Mouse (Mus musculus) gastrocnemius, postnatal 36 days (tissue): ENCODE data around the gene Tmem59l. TPM values are rescaled to one million over a fixed set of nuclear protein-coding genes. Genes with fewer than 3 reads are reported as not detected.

Source experiments
- DNase-seq, 2 experiments: peaks; one replicate each; pipeline ENCODE4 v3.0.0; 2022
- intact Hi-C: fragments of 180-260 bp; cut with DNase I; formaldehyde crosslinking; loops from one replicate; pipeline ENCODE4 v1.15.1; 2025
- total RNA-seq, 2 experiments: library from RNA; stranded (reverse); gene quantifications; 2 replicates each; pipeline ENCODE4 v1.2.3; 2021

The Tmem59l gene
- total RNA-seq, 2 experiments from 2014 or later = not detected

DNA sequence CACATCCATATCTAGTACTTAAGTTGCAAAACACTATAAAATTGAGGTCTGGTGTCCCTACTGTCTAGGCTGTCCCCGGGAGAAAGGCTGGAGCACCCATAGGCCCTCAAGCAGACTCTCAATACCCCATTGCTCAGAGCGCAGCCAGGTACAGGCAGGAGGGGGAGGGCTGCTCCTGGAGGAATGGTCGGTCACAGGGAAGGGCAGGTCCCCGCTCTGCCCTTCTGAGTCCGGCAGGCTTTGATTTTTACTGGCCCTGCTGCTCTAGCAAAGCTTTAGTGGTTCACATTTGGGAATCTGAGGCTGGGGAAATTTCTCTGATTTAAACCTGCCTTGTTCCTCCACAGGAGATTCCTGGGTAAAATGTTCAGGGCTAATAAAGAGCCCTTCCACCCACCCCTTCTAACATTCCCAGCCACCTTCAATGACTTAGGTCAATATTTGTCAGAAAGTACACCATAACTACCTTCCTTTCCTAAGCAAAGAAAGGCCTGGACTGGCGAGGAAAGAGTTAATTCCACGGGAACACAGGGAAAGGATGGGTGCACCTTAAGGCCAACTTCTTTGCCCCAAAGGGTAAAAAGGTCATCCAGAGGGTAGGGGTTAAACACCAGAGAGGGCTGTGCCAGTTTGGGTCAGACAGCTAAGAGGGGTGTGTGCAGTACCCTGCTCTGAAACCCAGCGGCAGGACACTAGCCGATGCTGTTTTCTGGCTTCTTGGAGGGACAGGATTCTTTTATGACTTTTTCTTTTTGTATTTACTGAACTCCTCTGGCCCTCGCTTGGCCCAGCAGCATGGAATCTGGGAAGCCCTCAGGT lies 3.1 kb upstream of the Tmem59l start:
- intact Hi-C loops = no loop called here
- DNase-seq = no peak

DNA sequence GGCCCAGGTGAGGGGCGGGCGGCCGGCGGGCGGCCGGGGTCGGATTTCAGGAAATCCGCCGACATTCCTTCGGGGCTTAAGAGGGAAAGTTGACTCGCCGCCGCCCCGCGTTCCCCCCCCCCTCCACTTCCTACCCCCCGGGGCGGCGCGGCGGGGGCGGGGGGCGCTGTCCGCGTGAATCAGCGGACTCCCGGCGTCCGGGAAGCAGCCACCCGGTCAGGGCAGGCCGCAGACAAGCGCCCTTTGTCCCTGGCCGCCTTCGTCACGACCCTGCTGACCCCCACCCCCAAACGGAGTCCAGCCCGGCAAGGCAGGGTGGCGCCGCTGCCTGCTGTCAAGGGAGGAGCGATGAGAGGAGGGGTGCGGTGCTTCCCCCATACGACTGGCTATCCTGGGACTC lies 2.4 kb upstream of the Tmem59l start:
- intact Hi-C loops = no loop called here

DNA sequence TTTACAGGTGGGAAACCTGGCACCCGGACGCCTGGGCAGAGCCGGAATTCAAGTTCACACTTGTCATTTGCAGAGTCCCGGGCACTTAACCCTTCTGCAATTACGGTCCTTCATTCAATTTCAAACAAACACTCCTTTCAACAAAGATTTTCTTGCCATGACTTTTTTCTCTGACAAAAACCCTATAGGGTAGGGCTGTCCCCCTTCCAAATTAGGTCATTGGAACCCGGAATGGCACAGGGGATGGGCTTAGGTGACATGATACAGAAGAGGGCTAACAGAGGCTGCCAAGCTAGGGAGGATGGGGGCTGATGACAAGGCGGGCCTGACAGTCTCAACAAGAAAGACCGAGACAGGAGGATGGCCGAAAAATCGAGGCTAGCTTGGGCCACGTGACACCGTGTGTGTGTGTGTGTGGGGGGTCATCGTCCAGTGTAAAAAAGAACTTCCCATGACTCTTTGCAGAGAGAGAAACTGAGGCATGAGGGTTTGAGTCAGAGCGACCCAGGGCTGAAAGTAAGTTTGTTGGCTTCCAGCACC lies 1.8 kb upstream of the Tmem59l start:
- DNase-seq = no peak
- intact Hi-C loops = no loop called here

More for the DNA sequence above, 2.4 kb upstream of the Tmem59l start:
- DNase-seq = no peak

DNA sequence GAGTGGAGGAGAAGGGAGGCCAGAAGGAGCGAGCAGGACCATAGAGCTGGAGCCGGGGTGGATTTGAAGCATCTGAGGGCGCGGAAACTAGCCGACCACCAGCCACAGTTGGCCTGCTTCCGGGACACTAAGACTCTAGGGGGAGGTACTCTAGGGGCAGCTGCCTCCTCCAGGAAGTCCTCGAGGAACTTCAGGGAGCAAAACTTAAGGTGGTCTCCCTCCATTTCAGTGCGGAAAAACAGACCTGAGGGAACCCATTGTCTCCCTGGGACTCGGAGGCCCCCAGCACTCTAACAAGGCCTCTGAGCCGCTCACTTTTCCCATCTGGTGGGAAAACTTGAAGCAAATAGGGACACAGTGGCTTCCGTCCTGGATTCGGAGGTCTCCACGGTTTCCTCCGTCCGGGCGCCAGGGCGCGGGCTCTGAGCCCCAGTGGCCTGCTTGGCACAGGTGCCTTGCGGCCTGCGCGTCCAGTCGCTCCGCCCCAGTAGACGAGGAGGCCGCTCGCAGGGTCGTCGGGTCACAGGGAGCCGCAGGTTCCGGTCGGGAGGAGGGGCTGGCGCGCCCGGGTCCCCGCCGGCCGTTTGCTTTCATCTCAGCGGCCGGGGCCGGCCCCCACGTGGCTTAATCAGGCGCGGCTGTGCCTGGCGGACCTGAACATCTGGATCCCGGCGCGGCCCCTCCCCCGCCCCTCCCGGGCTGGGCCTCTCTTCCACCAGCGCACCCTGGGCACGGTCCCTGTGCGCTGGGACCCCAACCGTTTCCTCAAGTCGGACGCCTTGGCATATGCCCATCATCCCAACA lies 1.0 kb upstream of the Tmem59l start:
- no peak for DNase-seq
- intact Hi-C loops = no loop called here

DNA sequence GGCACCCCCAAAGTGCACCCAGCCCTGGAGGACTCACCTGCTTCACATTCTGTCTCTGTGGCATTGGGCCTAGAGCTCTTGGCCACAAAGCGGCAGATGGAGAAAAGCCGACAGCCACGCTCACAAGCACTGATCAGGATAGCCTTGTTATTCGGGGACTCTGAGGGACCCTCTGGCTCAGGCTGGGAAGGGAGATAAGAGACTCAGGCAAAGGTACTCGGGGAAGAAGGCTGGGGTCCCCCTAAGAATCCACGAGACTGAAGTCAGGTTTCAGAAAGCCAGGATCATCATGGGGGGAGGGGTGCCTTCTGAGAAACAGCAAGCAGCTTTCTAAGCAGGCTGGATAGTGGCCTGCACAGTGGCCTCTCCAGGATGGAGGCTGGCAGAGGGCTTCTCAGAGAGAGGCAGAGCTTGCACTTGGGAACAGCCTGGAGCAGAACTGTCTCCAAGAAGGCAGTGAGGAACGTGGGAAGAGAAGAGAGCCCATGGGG lies 922 bp downstream of the Tmem59l start:
- intact Hi-C loops = no loop called here
- no peak for DNase-seq

DNA sequence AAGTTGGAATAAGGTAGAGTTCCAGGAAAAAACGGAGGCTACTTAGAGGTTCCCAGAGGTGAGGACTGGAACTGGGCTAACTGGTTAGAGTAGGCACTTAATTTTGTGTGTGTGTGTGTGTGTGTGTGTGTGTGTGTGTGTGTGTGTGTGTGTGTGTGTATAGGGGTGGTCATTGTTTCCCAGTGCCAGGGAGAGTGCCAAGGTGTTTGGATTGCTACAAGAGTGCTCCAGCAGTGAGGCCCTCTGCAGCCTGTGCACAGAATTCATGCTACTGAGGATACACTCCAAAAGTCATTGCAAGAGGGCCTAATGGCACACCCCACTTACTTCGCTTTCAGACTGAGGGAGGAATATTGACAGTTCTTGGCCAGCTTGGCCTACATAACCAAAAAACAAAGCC lies 4.2 kb downstream of the Tmem59l start:
- no peak for DNase-seq
- intact Hi-C loops = no loop called here

DNA sequence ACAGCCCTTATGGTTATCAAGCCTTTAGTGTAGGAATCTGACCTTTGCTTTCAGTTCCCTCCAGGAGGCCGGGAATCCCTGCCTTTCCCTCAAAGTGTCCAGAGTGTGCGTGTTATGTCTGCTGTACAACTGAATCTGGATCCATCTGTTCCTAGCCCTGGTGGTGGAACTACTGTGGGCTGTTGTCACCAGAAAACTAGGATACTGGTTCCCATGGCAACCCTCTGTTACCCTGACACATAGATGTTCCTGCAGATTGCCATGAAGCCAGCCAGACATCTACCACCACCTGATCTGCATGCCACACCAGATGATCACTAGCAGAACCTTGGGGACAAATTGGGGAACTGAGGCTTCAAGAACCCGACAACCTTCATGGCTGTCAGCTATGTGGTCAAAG lies 5.2 kb downstream of the Tmem59l start:
- no peak for DNase-seq
- intact Hi-C loops = no loop called here

DNA sequence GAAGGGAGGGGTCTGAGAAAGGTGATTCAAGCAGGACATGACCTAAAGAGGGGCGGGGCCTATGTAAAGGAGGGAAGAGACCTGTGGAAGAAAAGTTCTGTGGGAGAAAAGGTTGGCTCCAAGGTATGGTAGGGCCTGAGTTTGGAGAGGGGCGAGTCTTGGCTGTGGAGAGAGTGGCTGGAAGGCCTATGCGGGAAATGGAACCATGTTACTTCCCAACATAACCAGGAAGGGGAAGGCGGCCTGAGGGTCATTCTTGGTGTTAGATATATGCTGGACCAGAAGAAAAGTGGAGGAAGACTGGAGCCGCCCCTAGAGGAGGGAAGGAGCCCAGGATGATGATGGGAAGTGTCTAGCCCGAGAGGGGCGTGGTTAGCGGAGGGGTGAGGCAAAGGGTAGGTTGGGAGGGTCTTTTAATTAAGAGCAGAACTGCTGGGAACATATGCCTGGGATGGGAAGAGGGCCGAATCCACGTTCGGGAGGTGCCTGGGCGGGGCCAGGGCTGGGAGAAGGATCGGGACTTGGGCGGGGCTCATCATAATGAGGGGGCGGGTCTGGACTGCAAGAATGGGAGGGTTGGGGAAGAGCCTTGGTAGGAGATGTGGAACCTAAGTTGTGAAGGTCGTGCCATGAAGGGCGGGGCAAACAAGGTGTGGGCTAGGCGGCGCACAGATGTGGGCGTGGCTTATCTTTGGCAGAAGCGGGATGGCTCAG lies 9.7 kb downstream of the Tmem59l start:
- intact Hi-C loops = no loop called here
- no peak for DNase-seq

DNA sequence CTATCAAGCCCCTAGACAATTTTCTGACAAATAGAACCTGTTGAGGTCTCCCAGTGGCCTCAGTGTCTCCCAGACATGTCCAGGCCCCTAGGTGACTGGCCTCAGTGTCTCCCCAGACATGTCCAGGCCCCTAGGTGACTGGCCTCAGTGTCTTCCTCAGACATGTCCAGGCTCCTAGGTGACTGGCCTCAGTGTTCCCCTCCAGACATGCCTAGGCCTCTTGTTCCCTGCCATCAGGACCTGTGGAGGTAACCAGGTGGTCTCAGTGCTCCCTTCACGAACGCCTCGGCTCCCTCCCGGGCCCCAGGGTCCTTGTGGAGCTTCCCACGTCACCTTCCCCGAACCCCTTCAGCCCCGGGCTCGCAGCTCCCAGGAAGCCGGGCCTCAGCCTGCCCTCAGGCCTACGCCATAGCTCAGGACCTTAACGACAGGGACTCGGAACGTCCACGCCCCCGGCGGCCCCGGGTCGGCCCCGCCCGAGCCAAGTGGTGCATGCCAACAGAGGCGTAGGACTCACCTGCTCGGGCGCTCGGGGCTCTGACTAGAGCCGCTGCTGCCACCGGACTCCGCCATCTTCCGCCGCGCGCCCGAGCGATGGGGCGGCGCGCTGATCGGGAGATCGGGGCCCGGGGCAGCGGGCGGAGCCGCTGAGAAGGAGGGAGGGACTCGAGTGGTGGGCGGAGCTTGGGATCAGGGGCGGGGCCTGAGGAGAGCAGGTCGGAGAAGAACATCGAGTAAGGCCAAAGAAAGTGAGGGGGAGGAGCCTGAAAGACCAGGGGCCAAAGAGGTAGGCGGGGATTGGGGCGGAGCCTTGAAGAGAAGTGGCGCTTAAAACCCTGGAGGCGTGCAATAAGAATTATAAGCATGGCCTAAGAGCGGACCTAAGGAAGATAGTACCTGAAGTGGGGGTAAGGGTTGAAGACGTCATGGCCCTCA lies 10.6 kb downstream of the Tmem59l start, which contains the start of gene Klhl26:
Gene Klhl26, minus strand, starts transcription at position 636 of the 936 bp plus-strand sequence.
- peak; percentile 94 to 97 for DNase-seq
- intact Hi-C loops = loop anchor here (1.0 kb wide), 1 partner anchor 18 kb away; no protein-coding TSS in a partner anchor

DNA sequence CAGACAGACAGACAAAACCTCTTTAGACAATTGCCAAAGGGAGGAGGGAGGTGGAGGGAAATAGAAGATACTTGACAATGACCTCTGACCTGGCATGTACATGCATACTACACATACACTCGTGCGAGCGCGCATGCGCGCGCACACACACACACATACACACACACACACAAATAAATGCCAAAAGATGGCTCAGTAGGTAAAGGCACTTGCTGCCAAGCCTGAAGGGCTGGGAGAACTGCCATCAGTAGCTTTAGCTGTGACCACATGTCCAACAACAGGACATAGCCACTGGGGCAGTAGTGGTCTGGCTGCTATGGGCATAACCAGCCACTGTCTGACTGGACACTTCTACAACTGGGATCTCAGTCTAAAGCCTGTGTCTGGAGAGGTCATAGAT lies 15.3 kb downstream of the Tmem59l start:
- DNase-seq = no peak
- intact Hi-C loops = no loop called here

DNA sequence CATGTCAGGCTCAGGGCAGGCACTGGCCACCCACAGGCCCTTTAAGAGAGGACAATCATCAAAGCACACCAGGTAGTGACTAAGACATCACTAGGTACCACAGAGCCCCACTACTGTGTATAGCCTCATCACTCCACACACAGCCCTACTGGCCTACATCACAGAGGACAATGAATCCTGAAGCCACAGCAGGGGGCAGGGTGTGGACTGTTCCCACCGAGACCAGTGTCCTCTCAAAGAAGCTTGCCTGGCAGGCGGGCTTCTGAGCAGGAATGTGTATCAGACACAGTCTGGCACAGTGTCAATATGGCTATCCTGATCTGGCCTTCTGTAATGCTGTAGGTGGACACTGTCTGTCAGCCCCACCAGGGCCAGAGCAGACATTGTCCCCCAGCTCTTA lies 17.2 kb downstream of the Tmem59l start:
- no peak for DNase-seq
- intact Hi-C loops = no loop called here

DNA sequence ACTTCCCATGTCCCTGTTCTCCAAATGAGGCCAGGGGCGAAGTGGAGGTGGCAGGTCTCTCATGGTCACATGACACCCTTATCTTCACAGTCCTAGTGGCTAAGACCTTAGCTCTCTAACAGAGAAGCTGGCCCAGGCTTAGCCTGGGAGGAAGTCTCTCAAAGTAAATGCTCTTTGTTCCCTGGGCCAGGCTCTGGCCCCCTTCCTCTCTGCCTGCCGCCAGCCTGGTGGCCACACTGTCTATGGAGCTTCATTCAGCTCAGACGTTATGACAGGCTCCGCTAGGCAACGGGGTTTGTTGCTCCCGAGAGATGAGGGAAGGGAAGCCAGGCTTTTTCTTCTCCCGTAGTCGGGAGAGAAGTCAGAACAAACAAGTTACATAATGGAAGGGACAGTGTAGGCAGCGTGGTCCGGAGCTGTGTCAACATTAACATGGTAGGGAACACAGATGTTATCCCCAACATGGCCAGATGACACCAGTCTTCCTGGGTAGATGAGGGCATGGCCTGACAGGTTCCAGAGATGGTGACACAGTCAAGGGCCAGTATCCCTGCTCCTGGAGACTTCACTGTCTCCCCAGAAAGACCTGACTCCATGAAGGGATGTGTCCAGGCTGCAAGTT lies 17.8 kb downstream of the Tmem59l start:
- intact Hi-C loops = no loop called here
- DNase-seq = no peak

DNA sequence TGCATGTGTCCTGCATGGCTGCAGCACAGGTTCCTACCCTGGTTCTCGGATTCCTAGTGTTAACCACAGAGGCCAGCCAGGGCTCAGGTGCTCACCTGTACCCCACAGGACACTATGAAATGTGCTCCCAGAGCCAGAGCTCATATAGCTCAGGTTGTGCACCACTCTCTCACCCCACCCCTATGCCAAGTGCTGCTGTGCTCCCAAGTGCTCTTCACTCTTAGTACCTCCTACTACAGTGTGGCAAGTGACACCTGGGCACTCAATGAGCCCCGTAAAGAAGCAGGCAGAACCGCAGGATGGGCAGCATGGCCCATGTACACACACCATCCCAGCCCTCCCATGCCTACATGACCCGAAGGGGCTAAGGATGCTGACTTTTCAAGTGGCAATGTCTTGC lies 18.4 kb downstream of the Tmem59l start:
- intact Hi-C loops = no loop called here
- DNase-seq = no peak

DNA sequence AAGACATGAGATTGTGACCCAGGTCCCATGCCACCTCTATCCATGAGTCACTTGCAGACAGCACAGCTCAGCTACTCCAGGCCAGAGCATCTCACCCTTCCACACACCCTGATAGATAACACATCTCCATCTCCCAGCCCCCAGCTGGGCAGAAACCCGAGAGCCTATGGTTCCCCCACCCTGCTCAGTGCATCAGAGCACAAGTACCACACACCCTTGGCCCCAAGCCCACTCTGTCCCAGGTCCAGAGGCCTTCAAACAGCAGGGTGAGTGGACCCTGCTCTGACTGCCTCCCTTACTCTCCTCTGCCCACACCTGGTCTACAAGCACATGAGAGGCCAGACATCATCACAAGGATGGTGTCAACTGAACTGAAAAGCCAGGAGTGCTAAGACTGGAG lies 19.3 kb downstream of the Tmem59l start:
- no peak for DNase-seq
- intact Hi-C loops = no loop called here

DNA sequence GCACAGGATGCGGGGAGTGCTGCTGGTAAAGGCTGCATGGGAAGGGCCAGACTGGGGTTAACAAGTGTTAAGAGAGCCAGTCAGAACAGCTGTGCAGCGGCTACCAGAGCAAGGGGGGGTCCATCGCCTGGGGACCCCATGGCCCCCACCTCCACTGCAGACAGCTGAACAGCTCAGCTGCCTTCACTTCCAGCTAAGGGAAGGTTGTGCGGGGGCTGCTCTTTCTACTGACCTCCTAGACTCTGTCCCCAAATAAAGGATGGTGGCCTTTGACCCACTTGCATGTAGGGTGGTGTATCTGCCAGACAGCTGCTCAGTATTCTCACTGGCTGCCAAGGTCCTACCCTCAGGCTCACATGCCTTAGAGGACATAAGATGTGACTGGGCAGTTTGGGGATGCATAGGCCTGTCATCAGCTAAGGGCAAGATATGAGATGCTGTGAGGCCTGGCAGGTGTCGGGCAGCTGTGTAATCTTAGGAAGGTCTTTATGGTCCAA lies 19.9 kb downstream of the Tmem59l start:
- intact Hi-C loops = no loop called here
- DNase-seq = no peak

DNA sequence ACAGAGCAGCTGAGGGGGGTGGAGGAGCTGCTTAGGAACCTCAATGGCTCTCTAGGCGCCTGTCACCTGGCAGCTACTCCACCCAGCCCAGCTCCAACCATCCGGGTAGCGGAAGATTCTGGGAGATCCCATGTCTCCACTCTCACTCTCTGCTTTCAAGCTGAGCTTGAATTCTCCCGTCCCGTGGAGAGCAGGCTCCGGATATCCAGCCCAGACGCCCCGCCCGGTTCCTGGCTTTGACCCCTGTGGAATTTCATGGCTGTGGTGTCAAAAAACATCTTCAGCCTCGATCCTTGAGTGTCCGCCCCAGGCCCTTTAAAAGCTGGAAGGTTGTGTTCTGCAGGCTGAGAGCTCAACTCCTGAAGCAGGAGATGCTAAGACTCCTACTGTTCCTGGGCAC lies 20.4 kb downstream of the Tmem59l start:
- DNase-seq = peak; percentile 70 to 75
- intact Hi-C loops = no loop called here

DNA sequence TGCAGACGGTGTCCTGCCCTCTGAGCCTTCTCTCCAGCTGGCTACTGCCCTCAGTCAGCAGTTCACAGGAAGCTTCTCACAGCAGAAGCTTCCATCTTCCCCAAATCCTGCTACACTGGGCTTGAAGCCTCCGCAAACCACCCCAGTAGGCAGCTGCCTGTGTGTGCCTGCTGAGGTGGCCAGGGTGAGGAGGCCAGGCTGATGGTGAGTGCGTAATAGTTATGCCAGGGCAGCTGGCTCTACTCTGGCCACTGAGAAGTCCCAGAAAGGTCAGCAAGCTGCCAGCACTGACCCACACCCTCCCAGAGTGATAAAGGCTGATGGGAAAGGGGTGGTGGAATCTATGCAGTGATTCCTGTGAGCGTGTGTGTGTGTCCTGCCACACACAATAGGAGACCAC lies 20.9 kb downstream of the Tmem59l start:
- no peak for DNase-seq
- intact Hi-C loops = no loop called here

DNA sequence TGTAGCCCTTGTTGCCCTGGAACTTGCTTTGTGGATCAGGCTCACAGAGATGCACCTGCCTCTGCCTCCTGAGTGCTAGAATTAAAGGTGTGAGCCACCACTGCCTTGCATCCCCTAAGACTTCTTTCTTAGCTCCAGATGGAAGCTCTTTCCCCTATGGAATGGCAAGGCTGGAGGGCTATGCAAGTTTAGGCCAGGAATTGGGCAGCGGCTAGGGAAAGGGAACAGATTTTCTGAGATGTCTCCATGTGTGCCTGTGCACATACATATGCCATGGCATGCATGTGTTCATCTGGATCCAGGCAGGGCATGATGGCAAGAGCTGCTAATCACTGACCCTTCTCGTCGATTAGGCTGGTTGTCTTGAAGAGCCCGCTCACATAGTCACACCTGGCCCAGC lies 21.5 kb downstream of the Tmem59l start:
- DNase-seq = no peak
- intact Hi-C loops = no loop called here

DNA sequence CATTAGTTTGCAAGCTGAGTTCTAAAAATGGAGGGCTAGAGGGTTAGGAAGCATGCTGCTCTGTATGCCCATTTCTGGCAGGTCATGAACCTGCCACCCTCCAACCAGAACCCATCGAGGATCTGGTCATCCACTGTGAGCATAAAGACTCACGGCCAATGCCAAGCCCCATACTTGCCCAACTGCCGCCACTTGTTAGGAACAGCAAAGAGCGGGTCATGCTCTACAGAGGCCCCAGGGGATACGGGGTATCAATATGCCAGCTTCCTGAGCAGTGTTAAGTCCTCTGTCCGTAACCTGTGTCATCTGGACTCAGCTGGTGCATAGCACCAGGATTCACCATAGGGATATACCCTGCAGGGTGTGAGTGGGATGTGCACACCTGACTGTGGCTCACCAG lies 23.0 kb downstream of the Tmem59l start:
- no peak for DNase-seq
- intact Hi-C loops = no loop called here
